Mouse (Mus musculus) CH12.LX (cell line): ENCODE measurements around the gene Gm36245.

Experiments
- BHLHE40 ChIP-seq: IDR thresholded peaks from 2 replicates; pipeline ENCODE4 v1.6.1; 2011; ENCODE audit warnings: mild to moderate bottlenecking, low read depth, low read length, improper control_type of control experiment
- CTCF ChIP-seq, 2 experiments: IDR thresholded peaks in 1 of 2; conservative IDR thresholded peaks in 1 of 2; 2 replicates each; pipeline ENCODE4 v1.5.1; 2011 to 2012; ENCODE audit warnings: low read depth in 2 of 2, low read length in 2 of 2, improper control_type of control experiment in 1 of 2, inconsistent platforms in 1 of 2, mild to moderate bottlenecking in 1 of 2, moderate library complexity in 1 of 2
- E2F4 ChIP-seq: IDR thresholded peaks from 2 replicates; pipeline ENCODE4 v1.6.1; 2011; ENCODE audit warnings: low read depth, low read length, improper control_type of control experiment; ENCODE audit not compliant: insufficient replicate concordance
- EP300 ChIP-seq: IDR thresholded peaks from 2 replicates; pipeline ENCODE4 v1.6.1; 2011; ENCODE audit warnings: low read length, improper control_type of control experiment
- GABPA ChIP-seq: IDR thresholded peaks from 2 replicates; pipeline ENCODE4 v1.6.1; 2012; ENCODE audit warnings: low read depth, low read length, improper control_type of control experiment, inconsistent platforms; ENCODE audit not compliant: insufficient replicate concordance
- MAFK ChIP-seq: IDR thresholded peaks from 2 replicates; pipeline ENCODE4 v1.6.1; 2011; ENCODE audit warnings: low read length, improper control_type of control experiment; ENCODE audit not compliant: insufficient replicate concordance
- MAZ ChIP-seq: IDR thresholded peaks from 2 replicates; pipeline ENCODE4 v1.6.1; 2012; ENCODE audit warnings: low read depth, mild to moderate bottlenecking, inconsistent platforms, low read length, improper control_type of control experiment, moderate library complexity
- MEF2A ChIP-seq: IDR thresholded peaks from 2 replicates; pipeline ENCODE4 v1.6.1; 2014; ENCODE audit warnings: low read depth, mild to moderate bottlenecking, inconsistent platforms, low read length, improper control_type of control experiment, borderline replicate concordance
- NELFE ChIP-seq: IDR thresholded peaks from 2 replicates; pipeline ENCODE4 v1.6.1; 2011; ENCODE audit warnings: low read depth, low read length, improper control_type of control experiment
- NRF1 ChIP-seq: IDR thresholded peaks from 2 replicates; pipeline ENCODE4 v1.6.1; 2014; ENCODE audit warnings: low read depth, mild to moderate bottlenecking, inconsistent platforms, low read length, improper control_type of control experiment, moderate library complexity
- POLR2A ChIP-seq: IDR thresholded peaks from 2 replicates; pipeline ENCODE4 v1.6.1; 2011; ENCODE audit warnings: low read depth, mild to moderate bottlenecking, improper control_type of control experiment, low read length
- RCOR1 ChIP-seq: conservative IDR thresholded peaks from 2 replicates; pipeline ENCODE4 v1.6.1; 2012; ENCODE audit warnings: low read depth, mild to moderate bottlenecking, inconsistent platforms, low read length, improper control_type of control experiment
- SMC3 ChIP-seq: IDR thresholded peaks from 2 replicates; pipeline ENCODE4 v1.6.1; 2011; ENCODE audit warnings: low read depth, low read length, improper control_type of control experiment
- ZNF384 ChIP-seq: IDR thresholded peaks from 2 replicates; pipeline ENCODE4 v1.6.1; 2012; ENCODE audit warnings: low read depth, low read length, improper control_type of control experiment, inconsistent platforms

DNA sequence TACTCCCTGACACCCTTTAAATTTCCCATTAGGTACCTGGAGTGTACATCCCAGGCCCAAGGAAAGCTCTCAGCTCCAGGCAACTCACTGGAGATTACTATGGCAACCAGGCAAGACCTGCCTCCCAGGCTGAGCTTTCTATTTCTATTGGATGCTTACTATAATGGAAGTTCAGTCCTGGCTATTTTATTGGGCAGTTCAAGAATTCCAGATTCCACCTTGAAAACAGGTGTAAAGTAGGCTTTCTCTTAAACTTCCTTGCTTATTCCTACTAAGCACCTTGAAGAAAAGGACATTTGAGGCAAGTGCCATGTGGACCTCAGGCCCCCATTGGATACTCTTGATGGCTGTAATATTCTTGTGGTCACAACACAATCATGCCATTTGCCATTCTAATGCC, 37.3 kb upstream of the Gm36245 start, which contains the start of gene 1700025B11Rik:
- no peak for TF ChIP-seq CTCF (conservative IDR thresholded peaks at IDR 0.05 in 1 of 2, IDR thresholded peaks at IDR 0.05 in 1 of 2; ENCODE audit: low read depth in 2 of 2, low read length in 2 of 2)
- TF ChIP-seq POLR2A: no peak
- TF ChIP-seq BHLHE40: no peak
- TF ChIP-seq MAFK: no peak
- no peak for TF ChIP-seq NRF1
- no peak for TF ChIP-seq EP300
- TF ChIP-seq MEF2A: no peak
- no peak for TF ChIP-seq RCOR1
- no peak for TF ChIP-seq ZNF384
- no peak for TF ChIP-seq GABPA
- no peak for TF ChIP-seq SMC3
- TF ChIP-seq NELFE: no peak
- no peak for TF ChIP-seq E2F4
- no peak for TF ChIP-seq MAZ
